Mouse (Mus musculus) heart, embryonic 16.5 days (tissue): ENCODE results near the gene 4930564D02Rik. TPM values are rescaled to one million over a fixed set of nuclear protein-coding genes. Genes with fewer than 3 reads are reported as not detected.

Source experiments
- ATAC-seq: fragments of 200-750 bp; cut with Nextera tagmentation; replicated peaks from 2 replicates; pipeline ENCODE4 v1.8.0; 2017; ENCODE audit warnings: moderate number of reproducible peaks; ENCODE audit not compliant: insufficient read depth, low FRiP score; ENCODE audit errors: extremely low read depth
- H3K27ac ChIP-seq: fragments of 300-500 bp; sonication (generic); 2 replicates; pipeline ENCODE4 v1.5.1; 2014; ENCODE audit warnings: mild to moderate bottlenecking, low read length, control low read depth, moderate library complexity
- H3K27me3 ChIP-seq: fragments of 300-500 bp; sonication (generic); 2 replicates; pipeline ENCODE4 v1.6.1; 2014; ENCODE audit warnings: low read length, mixed read lengths; ENCODE audit not compliant: control insufficient read depth, insufficient read depth
- H3K36me3 ChIP-seq: fragments of 300-500 bp; sonication (generic); 2 replicates; pipeline ENCODE4 v1.6.1; 2014; ENCODE audit not compliant: control insufficient read depth, insufficient read depth
- H3K4me1 ChIP-seq: fragments of 300-500 bp; sonication (generic); 2 replicates; pipeline ENCODE4 v1.6.1; 2014; ENCODE audit warnings: low read length, mixed read lengths; ENCODE audit not compliant: control insufficient read depth, insufficient read depth
- H3K4me2 ChIP-seq: fragments of 300-500 bp; sonication (generic); 2 replicates; pipeline ENCODE4 v1.6.1; 2014; ENCODE audit warnings: low read depth, mild to moderate bottlenecking, control low read depth, low read length
- H3K4me3 ChIP-seq: fragments of 300-500 bp; sonication (generic); 2 replicates; pipeline ENCODE4 v1.5.1; 2014; ENCODE audit warnings: mild to moderate bottlenecking, control low read depth, low read length
- H3K9ac ChIP-seq: fragments of 300-500 bp; sonication (generic); 2 replicates; pipeline ENCODE4 v1.6.1; 2014; ENCODE audit warnings: low read length, control low read depth
- H3K9me3 ChIP-seq: fragments of 300-500 bp; sonication (generic); replicated peaks from 2 replicates; pipeline ENCODE4 v1.6.1; 2016; ENCODE audit warnings: low read length; ENCODE audit not compliant: control insufficient read depth
- WGBS: fragments of 180-500 bp; shearing (Covaris S2); extraction: QIAGEN DNeasy Blood & Tissue Kit; methylation state at CpG from one replicate; pipeline ENCODE4 v1.1.7; 2014; 5-methylcytosine and 5-hydroxymethylcytosine counted together
- polyA plus RNA-seq: library from polyadenylated mRNA; unstranded; fragments of >200 nt; fragmentation: Nextera tagmentation; extraction: Ambion mirVana; gene quantifications from 2 replicates; pipeline ENCODE4 v1.2.1, GENCODE M21; 2015

4930564D02Rik gene
- polyA plus RNA-seq, 1 experiment from 2014 or later, result not detected

DNA sequence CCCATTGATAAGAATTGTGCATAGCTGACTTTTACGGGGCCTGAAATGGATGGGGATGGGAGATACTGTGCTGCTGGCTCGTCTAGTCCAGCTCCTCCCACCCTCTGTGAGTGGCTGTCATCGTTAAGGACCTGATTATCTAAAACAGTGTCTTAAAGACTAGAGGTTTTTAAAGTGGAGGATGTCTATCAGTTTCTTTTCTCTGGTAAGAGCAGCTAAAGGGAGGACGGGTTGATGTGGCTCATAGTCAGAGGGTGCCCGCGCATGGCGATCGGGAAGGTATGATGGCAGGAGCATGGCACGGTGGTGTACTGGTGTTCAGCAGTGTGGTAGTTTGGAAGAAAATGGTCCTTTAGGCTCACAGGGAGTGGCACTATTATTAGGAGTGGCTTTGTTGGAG is 4.0 kb upstream of the 4930564D02Rik start:
- Histone ChIP-seq H3K27ac (no peak overlapping the region), H3K4me2 (no peak overlapping the region), H3K9me3 (no peaks in the 10 kb centered on the region), H3K4me3 (no peak overlapping the region), H3K9ac (no peak overlapping the region), H3K27me3 (no peaks in the 10 kb centered on the region), H3K36me3 (no peaks in the 10 kb centered on the region), H3K4me1 (peaks cover 10% of the 10 kb centered on the region; the same call in 1 of the 2 replicates)
- no peak for ATAC-seq
- WGBS, result 66% methylated on average over 9 of the region's 9 CpGs

DNA sequence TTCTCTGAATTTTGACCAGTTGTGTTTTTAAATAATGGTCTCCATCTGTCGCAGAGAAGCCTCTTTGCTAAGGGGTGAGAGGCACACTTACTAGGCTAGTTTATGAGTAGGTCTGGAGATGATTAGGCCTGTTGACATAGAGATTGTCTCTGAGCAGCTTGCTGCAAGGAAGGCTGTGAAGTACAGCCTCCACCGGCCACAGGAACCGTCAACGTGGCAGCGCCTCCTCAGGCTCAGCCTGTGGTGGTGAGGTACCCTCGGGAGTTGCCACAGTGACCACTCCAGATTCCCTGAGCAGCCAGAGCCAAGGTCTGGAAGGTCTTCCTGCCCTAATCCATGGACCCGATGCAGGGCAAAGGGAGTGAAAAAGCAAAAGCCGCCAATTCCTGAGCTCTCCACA is 3.9 kb downstream of the 4930564D02Rik start:
- Histone ChIP-seq H3K36me3 (no peaks in the 10 kb centered on the region), H3K27ac (no peak overlapping the region), H3K9ac (no peak overlapping the region), H3K4me2 (no peak overlapping the region), H3K4me3 (no peak overlapping the region), H3K4me1 (no peaks in the 10 kb centered on the region), H3K27me3 (no peaks in the 10 kb centered on the region; the same call in 1 of the 2 replicates), H3K9me3 (no peaks in the 10 kb centered on the region)
- WGBS, result 56% methylated on average over 8 of the region's 8 CpGs
- ATAC-seq, result no peak

DNA sequence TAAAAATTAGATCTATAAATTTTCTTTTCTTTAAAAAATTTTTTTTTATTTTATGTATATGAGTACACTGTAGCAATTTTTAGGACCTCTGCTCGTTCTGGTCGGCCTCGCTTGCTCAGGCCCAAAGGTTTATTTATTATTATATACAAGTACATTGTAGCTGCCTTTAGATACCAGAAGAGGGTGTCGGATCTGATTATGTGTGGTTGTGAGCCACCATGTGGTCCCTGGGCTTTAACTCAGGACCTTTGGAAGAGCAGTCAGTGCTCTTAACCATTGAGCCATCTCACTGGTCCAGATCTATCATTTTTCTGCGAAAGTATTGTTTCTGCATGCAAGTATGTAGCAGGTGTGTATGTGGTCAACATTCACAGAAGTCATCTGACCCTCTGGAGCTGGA is 4.6 kb downstream of the 4930564D02Rik start:
- 87% methylated on average over 5 of the region's 5 CpGs for WGBS

DNA sequence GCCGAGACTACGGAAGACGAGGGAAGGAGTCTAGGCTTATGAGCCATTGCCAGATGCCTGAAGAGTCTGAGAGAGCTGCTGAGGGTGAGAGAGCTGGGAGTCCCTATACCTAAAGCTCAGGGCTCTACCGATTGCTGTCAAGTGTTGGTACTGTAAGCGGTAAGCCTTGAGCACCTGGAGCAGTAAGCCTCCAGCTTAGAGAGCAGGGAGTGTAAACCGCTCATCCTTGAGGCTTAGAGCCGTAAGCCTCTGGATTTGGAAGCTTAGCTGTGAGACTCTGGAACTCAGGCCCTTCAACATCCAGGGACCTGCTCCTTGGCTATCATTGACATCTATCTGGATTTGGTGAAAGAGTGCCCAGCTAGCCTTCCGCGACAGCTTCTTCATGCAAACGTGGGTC is 5.9 kb downstream of the 4930564D02Rik start:
- no peaks in the 10 kb centered on the region for H3K36me3 ChIP-seq
- H3K9ac ChIP-seq, result no peak overlapping the region
- H3K9me3 ChIP-seq, result no peaks in the 10 kb centered on the region
- H3K27me3 ChIP-seq, result no peaks in the 10 kb centered on the region; the same call in 1 of the 2 replicates
- no peak overlapping the region for H3K27ac ChIP-seq
- H3K4me3 ChIP-seq, result no peak overlapping the region
- no peak for ATAC-seq
- H3K4me2 ChIP-seq, result no peak overlapping the region
- 83% methylated on average over 10 of the region's 10 CpGs for WGBS
- H3K4me1 ChIP-seq, result no peaks in the 10 kb centered on the region

More for the DNA sequence above, 4.6 kb downstream of the 4930564D02Rik start:
- Histone ChIP-seq H3K9me3 (no peaks in the 10 kb centered on the region), H3K27ac (no peak overlapping the region), H3K9ac (no peak overlapping the region), H3K4me3 (no peak overlapping the region), H3K4me1 (no peaks in the 10 kb centered on the region), H3K4me2 (no peak overlapping the region), H3K36me3 (no peaks in the 10 kb centered on the region), H3K27me3 (no peaks in the 10 kb centered on the region; the same call in 1 of the 2 replicates)
- ATAC-seq, result no peak

DNA sequence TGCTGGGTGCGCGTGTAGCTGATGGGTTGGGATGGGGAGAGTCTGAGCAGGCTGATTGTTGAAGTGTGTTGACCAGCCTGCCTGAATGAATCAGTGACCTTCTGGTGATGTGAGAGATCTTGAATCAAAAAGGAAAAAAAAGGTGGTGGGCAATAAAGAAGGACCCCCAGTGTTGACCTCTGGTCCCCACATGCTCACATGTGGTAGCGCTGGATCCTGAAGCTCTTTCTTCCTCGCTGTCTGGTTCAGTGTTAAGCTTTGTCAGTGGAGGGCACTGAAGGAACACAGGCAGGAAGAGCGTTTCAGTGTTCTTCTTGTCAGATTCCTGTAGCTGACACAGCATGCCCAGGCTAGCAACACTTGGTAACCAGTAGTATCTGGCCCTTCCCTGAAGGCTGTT is 9.2 kb downstream of the 4930564D02Rik start:
- ATAC-seq, result no peak
- H3K27me3 ChIP-seq, result no peaks in the 10 kb centered on the region; the same call in 1 of the 2 replicates
- H3K27ac ChIP-seq, result no peak overlapping the region
- no peaks in the 10 kb centered on the region for H3K36me3 ChIP-seq
- no peak overlapping the region for H3K9ac ChIP-seq
- no peak overlapping the region for H3K4me2 ChIP-seq
- no peaks in the 10 kb centered on the region for H3K9me3 ChIP-seq
- H3K4me1 ChIP-seq, result no peaks in the 10 kb centered on the region
- 84% methylated on average over 5 of the region's 5 CpGs for WGBS
- no peak overlapping the region for H3K4me3 ChIP-seq

DNA sequence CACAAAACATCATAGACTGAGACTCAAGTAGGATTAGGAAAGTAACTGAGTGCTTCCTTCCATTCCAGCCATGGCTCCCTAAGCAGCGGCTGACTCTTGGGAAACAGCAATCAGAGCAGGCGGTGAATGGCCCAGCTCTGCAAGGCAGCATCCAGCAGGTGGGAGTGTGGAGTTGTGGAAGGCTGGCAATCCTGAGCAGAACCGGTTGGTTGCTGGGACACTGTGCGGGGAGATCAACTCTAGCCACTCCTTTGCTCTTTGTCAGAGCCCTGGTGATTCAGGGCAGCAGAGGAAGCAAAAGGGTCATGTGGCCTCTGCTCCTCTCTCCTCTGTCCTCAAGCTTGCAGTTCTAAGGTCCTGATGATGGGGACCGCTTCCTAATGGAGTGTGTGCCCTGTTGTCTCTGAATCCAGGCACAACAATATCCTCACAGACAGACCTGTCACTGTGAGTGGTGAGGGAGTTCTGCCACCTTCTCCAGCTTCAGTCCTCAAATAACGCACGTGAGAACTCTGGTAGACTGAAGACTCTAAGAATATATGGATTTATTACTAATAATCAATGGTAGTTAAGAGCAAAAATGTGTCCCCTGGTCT is 11.7 kb downstream of the 4930564D02Rik start:
- Histone ChIP-seq H3K4me1 (no peaks in the 10 kb centered on the region), H3K4me3 (no peak overlapping the region), H3K9me3 (no peaks in the 10 kb centered on the region), H3K27ac (no peak overlapping the region), H3K27me3 (no peaks in the 10 kb centered on the region; the same call in 1 of the 2 replicates), H3K36me3 (no peaks in the 10 kb centered on the region), H3K4me2 (no peak overlapping the region), H3K9ac (no peak overlapping the region)
- 19% methylated on average over 7 of the region's 7 CpGs for WGBS
- peak; percentile 76 for ATAC-seq

DNA sequence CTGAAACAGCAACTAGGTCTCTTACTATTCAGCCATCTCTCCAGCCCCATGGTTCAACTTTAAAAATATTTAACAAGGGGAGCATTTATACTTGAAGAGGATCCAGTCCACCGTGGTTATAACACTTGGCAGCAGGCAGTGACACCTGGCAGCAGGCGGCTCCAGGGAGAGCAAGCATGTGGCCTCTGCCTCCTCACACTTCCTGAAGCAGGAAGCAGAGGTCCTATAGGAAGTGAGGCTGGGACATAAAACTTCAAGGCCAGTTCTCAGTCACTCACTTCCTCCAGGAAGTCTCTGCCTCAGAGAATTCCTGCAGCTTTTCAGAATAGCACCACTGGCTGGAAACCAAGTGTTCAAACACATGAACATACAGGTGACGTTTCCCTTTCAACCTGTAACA is 20.7 kb downstream of the 4930564D02Rik start:
- Histone ChIP-seq H3K4me3 (no peak overlapping the region), H3K9me3 (no peaks in the 10 kb centered on the region), H3K9ac (no peak overlapping the region), H3K27ac (no peak overlapping the region), H3K27me3 (no peaks in the 10 kb centered on the region), H3K4me1 (no peaks in the 10 kb centered on the region), H3K36me3 (no peaks in the 10 kb centered on the region), H3K4me2 (no peak overlapping the region)
- WGBS, result 46% methylated on average over 3 of the region's 3 CpGs
- ATAC-seq, result peak; percentile 60

DNA sequence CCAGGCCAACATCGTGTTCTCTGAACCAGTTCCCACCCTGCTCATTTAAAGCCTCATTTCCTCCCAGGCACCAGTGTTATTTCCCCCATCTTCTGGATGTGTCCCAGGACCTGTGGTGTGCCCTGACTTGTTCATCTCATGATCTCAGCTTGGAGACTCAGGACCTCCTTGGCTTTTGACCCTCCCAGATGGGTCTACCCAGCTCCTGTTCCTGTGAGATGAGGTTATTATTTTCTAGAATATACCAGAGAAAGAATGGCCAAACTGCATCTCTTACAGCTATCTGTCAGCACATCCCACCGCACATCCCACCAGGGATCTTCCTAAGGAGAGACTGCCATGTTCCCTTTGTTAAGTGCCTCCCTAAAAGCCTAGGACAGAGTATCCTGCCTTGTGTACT is 22.0 kb downstream of the 4930564D02Rik start:
- WGBS, result 59% methylated on average over 2 of the region's 2 CpGs
- ATAC-seq, result no peak
- H3K4me2 ChIP-seq, result no peak overlapping the region

DNA sequence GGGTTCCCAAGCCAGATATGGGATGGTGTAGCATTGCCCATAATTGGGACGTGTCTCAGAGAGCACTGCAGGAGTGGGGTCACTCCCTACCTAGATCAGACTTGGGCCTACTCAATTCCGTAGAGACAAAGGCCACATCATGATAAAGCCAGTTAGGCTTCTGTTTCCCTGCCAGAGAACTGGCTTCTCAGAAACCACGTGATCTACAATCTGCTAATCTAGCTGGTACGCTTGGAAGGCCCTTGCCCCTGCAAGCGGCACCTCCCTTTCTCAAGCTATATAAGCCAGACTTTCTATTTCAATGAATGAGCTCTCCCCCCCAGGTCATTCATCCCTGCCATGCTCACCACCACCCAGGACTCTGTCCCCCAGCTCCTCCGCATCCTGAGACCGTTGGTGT is 23.5 kb downstream of the 4930564D02Rik start:
- no peak overlapping the region for H3K27ac ChIP-seq
- no peak overlapping the region for H3K4me3 ChIP-seq
- H3K4me1 ChIP-seq, result no peaks in the 10 kb centered on the region
- no peak for ATAC-seq
- no peaks in the 10 kb centered on the region for H3K27me3 ChIP-seq
- H3K36me3 ChIP-seq, result no peaks in the 10 kb centered on the region
- 81% methylated on average over 7 of the region's 7 CpGs for WGBS
- H3K9me3 ChIP-seq, result no peaks in the 10 kb centered on the region
- no peak overlapping the region for H3K4me2 ChIP-seq
- H3K9ac ChIP-seq, result no peak overlapping the region

More for the DNA sequence above, 22.0 kb downstream of the 4930564D02Rik start:
- no peak overlapping the region for H3K27ac ChIP-seq
- H3K4me3 ChIP-seq, result no peak overlapping the region
- no peaks in the 10 kb centered on the region for H3K36me3 ChIP-seq
- no peak overlapping the region for H3K9ac ChIP-seq
- H3K9me3 ChIP-seq, result no peaks in the 10 kb centered on the region
- H3K4me1 ChIP-seq, result no peaks in the 10 kb centered on the region
- no peaks in the 10 kb centered on the region for H3K27me3 ChIP-seq
